19 mouse cellular contexts compared by ENCODE assay signal in genomic region chr11:4680126-4680525, GRCm38 (mm10). TPM values are rescaled to one million over a fixed set of nuclear protein-coding genes. Genes with fewer than 3 reads are reported as not detected.
A peak's percentile ranks its signal among the peaks of the same experiment; 100 is the strongest.
DNase-seq lines count a peak whose midpoint lies in the region; ATAC-seq and TF ChIP-seq lines count a peak whose summit lies in the region.
"Had no signal": no experiment of that assay in that cellular context is flagged by ENCODE, and none has a peak within 500 bp of the region (broad histone marks: within the 10 kb centered on the region; RNA-seq: fewer than 3 reads in every experiment).

No protein-coding gene starts in this region.

- H3K4me3 ChIP-seq in layer of hippocampus, adult 2 months, result no peak overlapping the region
- no peak overlapping the region for H3K4me3 ChIP-seq in midbrain, embryonic 12.5 days
- H3K4me3 ChIP-seq in midbrain, postnatal 0 days (ENCODE audit: low read depth, low read length), result no peak overlapping the region
- H3K4me3 ChIP-seq in embryonic facial prominence, embryonic 14.5 days (ENCODE audit: low read depth, low read length), result no peak overlapping the region
- H3K4me3 ChIP-seq in forebrain, embryonic 16.5 days (replicated peaks; ENCODE audit: low read length), result no peak overlapping the region
- H3K4me3 ChIP-seq: forebrain, embryonic 13.5 days; gastrocnemius, adult 2 months; heart, embryonic 13.5 days; hindbrain, embryonic 15.5 days had no signal

- H3K9ac ChIP-seq in midbrain, embryonic 12.5 days (replicated peaks), result no peak overlapping the region
- no peak overlapping the region for H3K9ac ChIP-seq in midbrain, postnatal 0 days (replicated peaks; ENCODE audit: low read length, poor library complexity, severe bottlenecking)
- no peak overlapping the region for H3K9ac ChIP-seq in embryonic facial prominence, embryonic 14.5 days (ENCODE audit: low read depth, low read length)
- H3K9ac ChIP-seq in forebrain, embryonic 16.5 days (replicated peaks; ENCODE audit: low read depth, low read length), result no peak overlapping the region
- H3K9ac ChIP-seq: forebrain, embryonic 13.5 days; hindbrain, embryonic 15.5 days had no signal

- no peaks in the 10 kb centered on the region for H3K9me3 ChIP-seq in midbrain, embryonic 12.5 days
- H3K9me3 ChIP-seq in midbrain, postnatal 0 days (ENCODE audit: low read length), result no peaks in the 10 kb centered on the region
- no peaks in the 10 kb centered on the region for H3K9me3 ChIP-seq in embryonic facial prominence, embryonic 14.5 days (ENCODE audit: control insufficient read depth, low read length)
- no peaks in the 10 kb centered on the region for H3K9me3 ChIP-seq in forebrain, embryonic 16.5 days (ENCODE audit: control insufficient read depth, low read length)
- H3K9me3 ChIP-seq: forebrain, embryonic 13.5 days; heart, embryonic 13.5 days; hindbrain, embryonic 15.5 days had no signal

- no peaks in the 10 kb centered on the region for H3K4me1 ChIP-seq in midbrain, embryonic 12.5 days
- no peaks in the 10 kb centered on the region for H3K4me1 ChIP-seq in midbrain, postnatal 0 days (ENCODE audit: insufficient read depth, low read length)
- H3K4me1 ChIP-seq in embryonic facial prominence, embryonic 14.5 days (ENCODE audit: control insufficient read depth, insufficient read depth, low read length), result peaks cover 22% of the 10 kb centered on the region
- peaks cover 6% of the 10 kb centered on the region; the same call in 1 of the 2 replicates for H3K4me1 ChIP-seq in forebrain, embryonic 16.5 days (replicated peaks; ENCODE audit: control insufficient read depth, insufficient read depth, low read length)
- H3K4me1 ChIP-seq: forebrain, embryonic 13.5 days; hindbrain, embryonic 15.5 days had no signal

- 50% methylated on average over 3 of the region's 3 CpGs for WGBS in midbrain, embryonic 12.5 days
- 47% methylated on average over 3 of the region's 3 CpGs for WGBS in midbrain, postnatal 0 days
- 40% methylated on average over 3 of the region's 3 CpGs for WGBS in embryonic facial prominence, embryonic 14.5 days
- 52% methylated on average over 3 of the region's 3 CpGs for WGBS in forebrain, embryonic 16.5 days

- H3K36me3 ChIP-seq in midbrain, embryonic 12.5 days, result peaks cover 70% of the 10 kb centered on the region
- peaks cover 41% of the 10 kb centered on the region for H3K36me3 ChIP-seq in midbrain, postnatal 0 days (ENCODE audit: insufficient read depth, low read length)
- H3K36me3 ChIP-seq in embryonic facial prominence, embryonic 14.5 days (ENCODE audit: control insufficient read depth, insufficient read depth, low read length), result peaks cover 61% of the 10 kb centered on the region
- peaks cover 20% of the 10 kb centered on the region for H3K36me3 ChIP-seq in forebrain, embryonic 16.5 days (ENCODE audit: control insufficient read depth, insufficient read depth)

- ATAC-seq in midbrain, embryonic 12.5 days (ENCODE audit: low FRiP score, low read depth), result peak; percentile 27; the same call in 1 of the 2 replicates
- no peak for ATAC-seq in midbrain, postnatal 0 days (ENCODE audit: low FRiP score)
- ATAC-seq in embryonic facial prominence, embryonic 14.5 days (ENCODE audit: low read depth), result no peak
- ATAC-seq in forebrain, embryonic 16.5 days, result no peak
- ATAC-seq: forebrain, embryonic 13.5 days; Patski had no signal

- H3K27me3 ChIP-seq in midbrain, embryonic 12.5 days, result no peaks in the 10 kb centered on the region
- H3K27me3 ChIP-seq in midbrain, postnatal 0 days (ENCODE audit: insufficient read depth, low read length), result no peaks in the 10 kb centered on the region
- H3K27me3 ChIP-seq in embryonic facial prominence, embryonic 14.5 days (replicated peaks; ENCODE audit: control insufficient read depth, insufficient read depth, low read length), result no peaks in the 10 kb centered on the region
- H3K27me3 ChIP-seq in forebrain, embryonic 16.5 days (replicated peaks; ENCODE audit: control insufficient read depth, insufficient read depth, low read length), result no peaks in the 10 kb centered on the region
- H3K27me3 ChIP-seq: forebrain, embryonic 13.5 days; heart, embryonic 13.5 days; hindbrain, embryonic 15.5 days; Patski had no signal

- no peak overlapping the region for H3K4me2 ChIP-seq in midbrain, embryonic 12.5 days (replicated peaks)
- H3K4me2 ChIP-seq in midbrain, postnatal 0 days (ENCODE audit: low read depth, low read length, poor library complexity, severe bottlenecking), result no peak overlapping the region
- H3K4me2 ChIP-seq in embryonic facial prominence, embryonic 14.5 days (ENCODE audit: low read depth, low read length), result no peak overlapping the region
- H3K4me2 ChIP-seq in forebrain, embryonic 16.5 days (ENCODE audit: low read length), result no peak overlapping the region
- H3K4me2 ChIP-seq: forebrain, embryonic 13.5 days; heart, embryonic 13.5 days; hindbrain, embryonic 15.5 days had no signal

- TF ChIP-seq CTCF in layer of hippocampus, adult 2 months (conservative IDR thresholded peaks at IDR 0.05), result no peak
- no peak for TF ChIP-seq CTCF in midbrain, postnatal 0 days (IDR thresholded peaks at IDR 0.05)

- H3K27ac ChIP-seq in layer of hippocampus, adult 2 months, result peak overlapping the region; percentile 91
- peak overlapping the region; percentile 22 for H3K27ac ChIP-seq in midbrain, embryonic 12.5 days (replicated peaks)
- no peak overlapping the region for H3K27ac ChIP-seq in midbrain, postnatal 0 days (ENCODE audit: low read depth, low read length)
- peak overlapping the region; percentile 72; the same call in 1 of the 2 replicates for H3K27ac ChIP-seq in embryonic facial prominence, embryonic 14.5 days (replicated peaks; ENCODE audit: low read depth, low read length)
- H3K27ac ChIP-seq in forebrain, embryonic 16.5 days (ENCODE audit: low read length), result no peak overlapping the region
- H3K27ac ChIP-seq: forebrain, embryonic 13.5 days; gastrocnemius, adult 2 months; heart, embryonic 13.5 days; hindbrain, embryonic 15.5 days had no signal

- no peak for DNase-seq in layer of hippocampus, adult 2 months (ENCODE audit: low spot score in 2 of 2)
- no peak for DNase-seq in layer of hippocampus, adult 9-11 months
- no peak for DNase-seq in midbrain, postnatal 0 days (ENCODE audit: low spot score)
- peak; percentile 79 for DNase-seq in ZHBTc4 (ENCODE audit: low read depth, low spot score)
- no peak for DNase-seq in embryonic facial prominence, embryonic 14.5 days (ENCODE audit: low spot score)
- no peak for DNase-seq in lung, postnatal 36 days
- DNase-seq: adrenal gland, postnatal 25 days; cerebellum, adult 2 months; cerebellum, postnatal 14 days; gastrocnemius, adult 2 months; gastrocnemius, postnatal 36 days; heart, adult 11 months; heart, postnatal 36 days had no signal

RNA-seq across cellular contexts. Expression of gene Uqcr10, which starts 24.0 kb away (rescaled TPM):
- 100 to 1,000 TPM; 367 to 391 TPM for total RNA-seq in layer of hippocampus, adult 2 months (2021)
- polyA plus RNA-seq in midbrain, embryonic 12.5 days (2016; fragmentation: Nextera tagmentation; extraction: Ambion mirVana), result 525 and 530 TPM in 2 replicates
- total RNA-seq in midbrain, postnatal 0 days (2014; rRNA removed), result 294 and 403 TPM in 2 replicates
- 788 and 843 TPM in 2 replicates for polyA plus RNA-seq in midbrain, postnatal 0 days (2015; fragmentation: Nextera tagmentation; extraction: Ambion mirVana)
- polyA plus RNA-seq in embryonic facial prominence, embryonic 14.5 days (2014; fragmentation: Nextera tagmentation; extraction: Ambion mirVana), result 722 and 816 TPM in 2 replicates
- 487 and 509 TPM in 2 replicates for polyA plus RNA-seq in forebrain, embryonic 16.5 days (2015; fragmentation: Nextera tagmentation; extraction: Ambion mirVana)

RNA-seq across cellular contexts. Expression of gene Zmat5, which starts 24.4 kb away (rescaled TPM):
- 10 to 100 TPM; 33.1 to 34.0 TPM for total RNA-seq in layer of hippocampus, adult 2 months (2021)
- 69.2 and 81.5 TPM in 2 replicates for polyA plus RNA-seq in midbrain, embryonic 12.5 days (2016; fragmentation: Nextera tagmentation; extraction: Ambion mirVana)
- 25.9 and 28.2 TPM in 2 replicates for total RNA-seq in midbrain, postnatal 0 days (2014; rRNA removed)
- 43.5 and 51.7 TPM in 2 replicates for polyA plus RNA-seq in midbrain, postnatal 0 days (2015; fragmentation: Nextera tagmentation; extraction: Ambion mirVana)
- 51.7 and 52.2 TPM in 2 replicates for polyA plus RNA-seq in embryonic facial prominence, embryonic 14.5 days (2014; fragmentation: Nextera tagmentation; extraction: Ambion mirVana)
- polyA plus RNA-seq in forebrain, embryonic 16.5 days (2015; fragmentation: Nextera tagmentation; extraction: Ambion mirVana), result 70.2 and 75.5 TPM in 2 replicates

RNA-seq across cellular contexts. Expression of gene Ascc2, which starts 42.6 kb away (rescaled TPM):
- 10 to 100 TPM; 23.7 to 25.0 TPM for total RNA-seq in layer of hippocampus, adult 2 months (2021)
- 30.4 and 31.3 TPM in 2 replicates for polyA plus RNA-seq in midbrain, embryonic 12.5 days (2016; fragmentation: Nextera tagmentation; extraction: Ambion mirVana)
- 15.5 and 15.8 TPM in 2 replicates for total RNA-seq in midbrain, postnatal 0 days (2014; rRNA removed)
- 14.8 and 15.6 TPM in 2 replicates for polyA plus RNA-seq in midbrain, postnatal 0 days (2015; fragmentation: Nextera tagmentation; extraction: Ambion mirVana)
- 27.8 and 31.4 TPM in 2 replicates for polyA plus RNA-seq in embryonic facial prominence, embryonic 14.5 days (2014; fragmentation: Nextera tagmentation; extraction: Ambion mirVana)
- polyA plus RNA-seq in forebrain, embryonic 16.5 days (2015; fragmentation: Nextera tagmentation; extraction: Ambion mirVana), result 25.5 and 27.3 TPM in 2 replicates

Comparison
In these comparisons a context has a peak if more than half of its experiments do, and no peak if none do; other contexts are left out.
1. H3K27ac ChIP-seq: peak in layer of hippocampus, adult 2 months (single experiment), midbrain, embryonic 12.5 days (single experiment) and embryonic facial prominence, embryonic 14.5 days (single experiment); none in midbrain, postnatal 0 days (single experiment) and forebrain, embryonic 16.5 days (single experiment).